Mouse (Mus musculus) frontal cortex, postnatal 14 days (tissue): ENCODE results near the gene Gab2.

Experiments
- DNase-seq, 2 experiments: peaks; one replicate each; pipeline ENCODE4 v3.0.0; 2022; ENCODE audit warnings: low spot score in 2 of 2

The Gab2 gene

GRCm38 (mm10) chr7:97314646-97315045 lies 233.3 kb downstream of the Gab2 start:
- no peak for DNase-seq

DNA sequence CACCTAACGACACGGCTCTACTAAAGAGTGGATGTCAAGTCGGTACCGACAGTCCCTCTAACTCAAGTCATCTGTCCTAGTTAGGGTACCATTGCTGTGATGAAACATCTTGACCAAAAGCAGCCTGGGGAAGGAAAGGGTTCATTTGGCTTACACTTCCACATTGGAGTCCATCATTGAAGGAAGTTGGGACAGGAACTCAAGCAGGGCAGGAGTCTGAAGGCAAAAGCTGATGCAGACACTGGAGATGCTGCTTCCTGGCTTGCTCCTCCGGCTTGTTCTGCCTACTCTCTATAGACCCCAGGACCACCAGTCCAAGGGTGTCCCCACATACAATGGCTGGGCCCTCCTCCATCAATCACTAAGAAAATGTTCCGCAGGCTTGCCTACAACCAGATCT lies 234.3 kb downstream of the Gab2 start:
- no peak for DNase-seq

DNA sequence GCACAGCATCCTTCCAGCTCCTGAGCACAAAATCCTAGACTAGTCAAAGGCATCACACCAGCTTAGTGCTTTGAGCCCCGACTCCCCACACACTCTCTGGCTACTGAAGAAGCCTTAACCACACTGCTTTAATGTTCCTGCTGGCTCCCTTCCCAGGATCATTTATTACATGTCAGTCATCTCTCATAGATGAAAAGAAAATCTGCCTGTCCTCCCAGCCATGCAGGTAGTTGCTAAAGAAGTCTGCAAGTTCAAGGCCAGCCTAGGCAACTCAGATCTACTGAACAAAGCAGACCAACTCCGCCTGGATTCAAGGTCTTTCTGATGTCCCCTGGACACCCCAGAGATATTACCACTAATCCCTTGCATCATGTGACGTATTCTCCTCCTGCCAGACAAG lies 236.3 kb downstream of the Gab2 start:
- no peak for DNase-seq

GRCm38 (mm10) chr7:97324342-97324741 lies 243.0 kb downstream of the Gab2 start:
- DNase-seq, result no peak

GRCm38 (mm10) chr7:97325156-97325985 lies 244.0 kb downstream of the Gab2 start:
- DNase-seq, result no peak

DNA sequence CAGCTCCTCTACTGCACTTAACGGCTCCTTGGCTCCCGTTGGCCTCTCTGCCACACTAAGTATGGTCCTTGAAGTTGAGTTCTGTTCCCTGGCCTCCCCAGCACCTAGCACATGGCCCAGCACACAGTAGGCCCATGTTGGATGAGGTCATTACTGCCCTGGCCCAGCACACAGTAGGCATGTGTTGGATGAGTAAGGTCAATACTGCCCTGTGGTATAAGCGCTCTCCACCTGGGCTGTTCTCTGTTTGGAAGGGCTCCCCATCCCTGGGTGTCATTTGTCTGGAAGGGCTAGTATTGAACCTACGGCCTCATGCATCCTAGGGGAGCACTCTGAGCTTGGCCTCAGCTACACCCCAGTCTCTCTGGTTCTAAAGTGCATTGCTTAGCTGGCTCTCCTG lies 246.0 kb downstream of the Gab2 start:
- no peak for DNase-seq

- no peak for DNase-seq
Observed at GRCm38 (mm10) chr7:97328891-97329588, 247.7 kb downstream of the Gab2 start.

- DNase-seq, result no peak
Observed at GRCm38 (mm10) chr7:97329676-97330075, 248.3 kb downstream of the Gab2 start.

GRCm38 (mm10) chr7:97330931-97331645 lies 249.7 kb downstream of the Gab2 start:
- DNase-seq, result no peak

DNA sequence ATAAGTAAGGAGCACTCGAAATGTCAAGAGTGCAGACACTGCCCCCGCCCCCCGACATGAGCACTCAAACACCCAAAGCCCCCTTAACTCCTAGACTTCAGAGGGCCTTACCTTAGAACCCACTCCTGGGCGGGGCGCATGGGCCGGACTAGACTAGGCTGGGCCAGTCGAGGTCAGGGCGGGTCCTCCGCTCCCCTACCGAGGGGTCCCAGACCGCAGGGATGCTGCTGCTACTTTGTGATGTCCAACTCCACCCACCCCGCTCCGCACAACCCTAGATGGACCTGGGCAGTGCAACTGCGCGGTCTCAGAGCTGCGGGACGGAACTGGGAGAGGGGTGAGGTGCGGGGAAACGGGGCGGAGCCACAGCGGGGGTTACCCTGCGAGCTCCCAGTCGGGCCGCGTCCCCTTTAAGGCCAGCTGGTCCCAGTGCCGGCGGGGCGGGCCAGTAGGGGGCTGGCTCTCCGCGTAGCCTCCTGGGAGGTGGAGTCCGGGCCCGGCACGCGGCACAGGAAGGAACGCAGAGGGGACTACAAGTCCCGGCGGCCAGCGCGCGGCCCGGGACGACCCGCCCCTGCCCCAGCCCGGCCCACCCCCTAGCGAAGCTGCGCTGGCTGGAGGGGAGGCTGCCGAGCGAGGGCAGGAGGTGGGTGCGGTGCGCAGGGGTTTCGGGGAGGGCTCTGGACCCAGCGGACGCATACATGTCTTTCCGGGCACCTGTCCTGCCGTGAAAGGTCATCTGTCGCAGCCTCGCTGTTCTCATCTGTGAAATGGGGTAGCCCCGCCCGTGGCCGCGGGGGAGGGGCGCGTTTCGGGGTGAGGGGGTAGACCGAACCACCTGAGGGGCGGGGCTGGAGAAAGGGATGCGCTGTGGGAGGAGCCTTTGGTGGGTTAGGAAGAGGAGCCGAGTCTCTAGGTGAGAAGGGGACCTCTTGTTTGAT lies 250.6 kb downstream of the Gab2 start, which contains the start of the genes Usp35 and Kctd21:
Usp35 (minus strand) TSS at position 295 of the 941 bp plus-strand sequence.
Kctd21 (plus strand) TSS at position 602 of the 941 bp plus-strand sequence.
- peak; percentile 88 to 92 for DNase-seq

GRCm38 (mm10) chr7:97332667-97333041 lies 251.3 kb downstream of the Gab2 start:
- no peak for DNase-seq

DNA sequence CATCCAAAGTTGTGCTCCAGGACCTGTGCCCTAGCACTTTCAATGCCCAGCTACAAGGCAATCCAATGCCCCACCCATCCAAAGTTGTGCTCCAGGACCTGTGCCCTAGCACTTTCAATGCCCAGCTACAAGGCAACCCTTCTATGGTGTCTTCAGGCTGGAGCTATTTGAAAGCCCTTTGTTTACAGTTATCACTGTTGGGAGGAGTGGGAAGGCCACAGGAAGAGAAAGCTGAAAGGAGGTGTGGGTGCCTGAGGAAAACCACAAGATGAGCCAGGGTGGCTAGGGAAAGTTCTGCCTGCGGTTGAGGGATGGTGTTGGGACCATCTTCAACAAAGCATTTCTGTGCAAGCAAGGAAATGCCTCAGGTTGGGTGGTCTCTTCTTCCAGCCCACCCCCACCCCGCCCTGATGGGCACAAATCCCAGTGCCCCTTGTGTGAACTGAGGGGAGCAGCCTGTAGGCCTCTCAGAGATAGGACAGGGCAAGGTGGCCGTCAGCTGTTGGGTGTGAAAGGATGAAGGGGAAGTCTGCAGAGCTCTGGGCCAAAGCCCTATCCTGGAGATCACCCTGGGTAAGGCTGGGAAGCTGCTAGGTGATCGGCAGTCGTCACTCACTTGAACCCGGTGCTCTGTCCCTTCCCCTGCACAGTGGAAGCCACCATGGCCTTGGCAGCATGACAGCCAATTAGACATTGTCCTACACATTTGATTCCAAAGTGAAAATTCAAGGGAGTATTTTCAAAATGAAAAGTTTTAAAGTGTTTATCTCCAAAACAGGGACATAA lies 251.9 kb downstream of the Gab2 start:
- DNase-seq, result no peak

DNA sequence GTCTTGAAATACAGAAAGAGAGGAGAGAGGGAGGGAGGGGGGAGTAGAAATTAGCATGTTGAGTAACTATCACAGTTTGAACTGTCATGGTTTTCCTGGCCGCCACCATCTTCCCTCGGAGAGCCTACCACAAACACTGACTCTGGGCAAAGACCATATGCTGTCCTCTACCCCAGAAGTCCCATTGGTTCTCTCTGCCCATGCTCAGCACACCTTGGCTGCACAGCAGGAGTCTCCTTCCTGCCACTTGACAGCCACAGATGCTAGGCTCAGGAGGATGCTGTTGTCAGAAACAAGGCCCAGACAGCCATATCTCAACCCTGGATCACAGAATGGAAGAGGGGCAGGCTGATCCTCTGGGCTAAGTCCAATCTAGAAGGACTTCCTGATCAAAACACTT lies 253.0 kb downstream of the Gab2 start:
- DNase-seq, result no peak

DNA sequence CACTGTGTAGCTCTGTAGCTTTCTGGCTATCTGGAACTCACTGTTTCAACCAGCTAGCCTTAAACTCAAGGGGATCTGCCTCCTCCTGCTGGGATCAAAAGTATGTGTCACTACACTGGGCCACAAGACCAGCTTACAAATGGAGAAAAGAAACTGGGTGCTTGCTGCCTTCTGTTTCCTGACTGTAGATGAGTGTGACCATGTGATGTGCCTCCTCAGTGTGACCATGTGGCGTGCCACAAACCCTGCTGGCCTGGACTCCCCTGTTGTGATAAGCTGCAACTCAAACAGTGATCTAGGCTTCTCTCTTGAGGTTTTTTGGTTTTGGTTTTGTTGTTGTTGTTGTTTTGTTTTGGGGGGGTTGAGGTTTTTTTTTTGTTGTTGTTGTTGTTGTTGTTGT lies 255.3 kb downstream of the Gab2 start:
- DNase-seq, result no peak

GRCm38 (mm10) chr7:97338593-97338992 lies 257.2 kb downstream of the Gab2 start:
- DNase-seq, result no peak

GRCm38 (mm10) chr7:97339623-97340022 lies 258.2 kb downstream of the Gab2 start:
- DNase-seq, result no peak

GRCm38 (mm10) chr7:97340907-97341849 lies 259.8 kb downstream of the Gab2 start:
- DNase-seq, result no peak

- no peak for DNase-seq
Observed at GRCm38 (mm10) chr7:97342961-97343360, 261.6 kb downstream of the Gab2 start.

GRCm38 (mm10) chr7:97344655-97345054 lies 263.3 kb downstream of the Gab2 start:
- DNase-seq, result no peak
